Mouse (Mus musculus): Measurements from ENCODE around the gene Pacrg. TPM values are rescaled to one million over a fixed set of nuclear protein-coding genes. Genes with fewer than 3 reads are reported as not detected.

Gene Pacrg
- polyA plus RNA-seq, 1 experiment from 2014 or later, result 0.96 TPM

- Histone ChIP-seq H3K27me3 (replicated peaks) (0 out of 2 replicates have a peak, but pooled peaks cover 3% of the 10 kb centered on the region), H3K4me1 (replicated peaks) (peaks cover 14% of the 10 kb centered on the region), H3K9ac (no peak overlapping the region), H3K27ac (ENCODE audit: poor library complexity, severe bottlenecking) (no peak overlapping the region), H3K4me2 (no peak overlapping the region), H3K9me3 (replicated peaks) (no peaks in the 10 kb centered on the region), H3K36me3 (no peaks in the 10 kb centered on the region), H3K4me3 (no peak overlapping the region)
- no peak for ATAC-seq (ENCODE audit: insufficient number of reproducible peaks, low FRiP score)
- WGBS, result 57% methylated on average over 2 of the region's 2 CpGs
Measured at GRCm38 (mm10) chr17:10740083-10740482, 100.0 kb downstream of the Pacrg start.

DNA sequence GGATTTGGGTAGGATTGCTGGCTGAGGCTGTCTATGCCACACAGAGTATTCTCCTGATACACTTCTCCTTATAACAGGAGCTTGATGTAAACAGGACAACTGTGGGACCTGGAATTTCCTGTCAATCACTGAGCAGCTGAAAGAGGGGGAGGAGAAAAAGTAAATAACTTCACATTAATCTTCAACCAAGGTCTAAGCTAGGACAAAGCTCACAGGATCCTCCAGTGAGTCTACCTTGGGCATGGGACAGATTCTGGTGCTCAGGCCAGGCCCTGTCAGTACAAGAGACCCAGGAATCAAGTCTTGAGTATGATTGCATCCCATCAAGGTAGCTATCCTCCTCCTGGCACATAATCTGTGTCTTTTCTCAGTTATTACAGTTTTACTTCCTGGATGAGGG, 102.1 kb downstream of the Pacrg start:
- ATAC-seq (ENCODE audit: insufficient number of reproducible peaks, low FRiP score), result no peak
- Histone ChIP-seq H3K27me3 (replicated peaks) (0 out of 2 replicates have a peak, but pooled peaks cover 3% of the 10 kb centered on the region), H3K4me2 (no peak overlapping the region), H3K9ac (no peak overlapping the region), H3K27ac (ENCODE audit: poor library complexity, severe bottlenecking) (no peak overlapping the region), H3K4me1 (replicated peaks) (peaks cover 8% of the 10 kb centered on the region; the same call in 1 of the 2 replicates), H3K4me3 (no peak overlapping the region), H3K36me3 (no peaks in the 10 kb centered on the region), H3K9me3 (replicated peaks) (no peaks in the 10 kb centered on the region)

DNA sequence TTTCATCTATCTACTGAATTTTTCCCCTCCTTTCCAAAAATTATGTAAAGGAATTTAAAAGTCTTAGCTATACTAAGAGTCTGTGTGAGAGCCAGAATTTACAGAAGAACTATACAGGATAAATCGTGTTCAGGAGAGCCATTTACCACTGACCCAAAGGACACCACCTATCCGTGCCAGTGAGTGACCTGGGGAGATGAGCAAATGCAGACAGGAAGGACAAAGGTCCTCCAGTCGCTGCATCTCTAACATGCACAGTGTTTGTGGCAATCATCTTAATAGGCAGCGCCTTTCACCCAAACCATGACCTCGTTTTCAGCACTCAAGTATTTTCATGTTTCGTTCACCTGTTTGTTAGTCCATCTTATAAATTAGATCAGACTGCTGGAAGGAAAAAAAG, 105.4 kb downstream of the Pacrg start:
- Histone ChIP-seq H3K4me3 (no peak overlapping the region), H3K4me2 (no peak overlapping the region)
- WGBS, result 78% methylated on average over 6 of the region's 6 CpGs

GRCm38 (mm10) chr17:10732303-10733048, 107.6 kb downstream of the Pacrg start:
- H3K4me3 ChIP-seq, result no peak overlapping the region
- H3K4me1 ChIP-seq (replicated peaks), result no peaks in the 10 kb centered on the region
- ATAC-seq (ENCODE audit: insufficient number of reproducible peaks, low FRiP score), result no peak
- H3K36me3 ChIP-seq, result no peaks in the 10 kb centered on the region
- H3K9ac ChIP-seq, result no peak overlapping the region
- peaks cover 11% of the 10 kb centered on the region; the same call in 1 of the 2 replicates for H3K27me3 ChIP-seq (replicated peaks)
- H3K9me3 ChIP-seq (replicated peaks), result no peaks in the 10 kb centered on the region
- 57% methylated on average over 4 of the region's 4 CpGs for WGBS
- no peak overlapping the region for H3K27ac ChIP-seq (ENCODE audit: poor library complexity, severe bottlenecking)
- no peak overlapping the region for H3K4me2 ChIP-seq

More for the DNA sequence above, 105.4 kb downstream of the Pacrg start:
- H3K27ac ChIP-seq (ENCODE audit: poor library complexity, severe bottlenecking), result no peak overlapping the region
- H3K27me3 ChIP-seq (replicated peaks), result peaks cover 11% of the 10 kb centered on the region; the same call in 1 of the 2 replicates
- no peaks in the 10 kb centered on the region for H3K4me1 ChIP-seq (replicated peaks)
- ATAC-seq (ENCODE audit: insufficient number of reproducible peaks, low FRiP score), result no peak
- no peaks in the 10 kb centered on the region for H3K36me3 ChIP-seq
- no peaks in the 10 kb centered on the region for H3K9me3 ChIP-seq (replicated peaks)
- no peak overlapping the region for H3K9ac ChIP-seq

- Histone ChIP-seq H3K36me3 (no peaks in the 10 kb centered on the region), H3K4me3 (no peak overlapping the region), H3K27ac (ENCODE audit: poor library complexity, severe bottlenecking) (no peak overlapping the region), H3K4me1 (replicated peaks) (peaks cover 10% of the 10 kb centered on the region; the same call in 1 of the 2 replicates), H3K9ac (no peak overlapping the region), H3K9me3 (replicated peaks) (no peaks in the 10 kb centered on the region), H3K4me2 (no peak overlapping the region), H3K27me3 (replicated peaks) (no peaks in the 10 kb centered on the region; the same call in 1 of the 2 replicates)
- 49% methylated on average over 3 of the region's 3 CpGs for WGBS
- ATAC-seq (ENCODE audit: insufficient number of reproducible peaks, low FRiP score), result no peak
Measured at GRCm38 (mm10) chr17:10724853-10725252, 115.3 kb downstream of the Pacrg start.

DNA sequence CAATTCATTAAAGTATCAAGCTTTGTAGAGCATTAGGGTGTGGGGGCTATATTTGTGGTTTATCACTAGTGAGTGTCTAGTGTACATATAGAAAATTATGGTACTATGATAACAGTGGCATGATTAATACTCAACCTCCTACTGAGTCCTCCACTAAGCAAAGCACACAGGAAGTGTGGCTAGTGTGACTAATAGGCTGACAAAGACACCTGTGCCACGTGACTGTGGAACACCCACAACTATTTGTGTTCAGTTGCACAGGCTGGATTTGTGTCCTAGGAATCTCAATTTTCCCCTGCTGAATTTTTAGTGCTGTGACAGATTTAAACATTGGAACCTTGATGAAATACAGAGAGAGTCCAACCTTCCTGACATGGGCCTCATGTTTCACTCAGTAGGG, 118.5 kb downstream of the Pacrg start:
- ATAC-seq (ENCODE audit: insufficient number of reproducible peaks, low FRiP score), result no peak
- H3K9me3 ChIP-seq (replicated peaks), result no peaks in the 10 kb centered on the region
- H3K4me2 ChIP-seq, result no peak overlapping the region
- no peaks in the 10 kb centered on the region; the same call in 1 of the 2 replicates for H3K27me3 ChIP-seq (replicated peaks)
- no peak overlapping the region for H3K27ac ChIP-seq (ENCODE audit: poor library complexity, severe bottlenecking)
- H3K4me1 ChIP-seq (replicated peaks), result peaks cover 18% of the 10 kb centered on the region
- 92% methylated on average over 1 of the region's 1 CpGs for WGBS
- H3K36me3 ChIP-seq, result no peaks in the 10 kb centered on the region
- H3K9ac ChIP-seq, result no peak overlapping the region
- H3K4me3 ChIP-seq, result no peak overlapping the region

- H3K9me3 ChIP-seq (replicated peaks), result no peaks in the 10 kb centered on the region
- no peaks in the 10 kb centered on the region for H3K36me3 ChIP-seq
- 82% methylated on average over 1 of the region's 1 CpGs for WGBS
- peaks cover 8% of the 10 kb centered on the region for H3K4me1 ChIP-seq (replicated peaks)
- no peak overlapping the region for H3K4me2 ChIP-seq
- no peak overlapping the region for H3K9ac ChIP-seq
- H3K4me3 ChIP-seq, result no peak overlapping the region
- no peak overlapping the region for H3K27ac ChIP-seq (ENCODE audit: poor library complexity, severe bottlenecking)
- ATAC-seq (ENCODE audit: insufficient number of reproducible peaks, low FRiP score), result no peak
- H3K27me3 ChIP-seq (replicated peaks), result no peaks in the 10 kb centered on the region; the same call in 1 of the 2 replicates
Measured at GRCm38 (mm10) chr17:10717148-10717547, 123.0 kb downstream of the Pacrg start.

DNA sequence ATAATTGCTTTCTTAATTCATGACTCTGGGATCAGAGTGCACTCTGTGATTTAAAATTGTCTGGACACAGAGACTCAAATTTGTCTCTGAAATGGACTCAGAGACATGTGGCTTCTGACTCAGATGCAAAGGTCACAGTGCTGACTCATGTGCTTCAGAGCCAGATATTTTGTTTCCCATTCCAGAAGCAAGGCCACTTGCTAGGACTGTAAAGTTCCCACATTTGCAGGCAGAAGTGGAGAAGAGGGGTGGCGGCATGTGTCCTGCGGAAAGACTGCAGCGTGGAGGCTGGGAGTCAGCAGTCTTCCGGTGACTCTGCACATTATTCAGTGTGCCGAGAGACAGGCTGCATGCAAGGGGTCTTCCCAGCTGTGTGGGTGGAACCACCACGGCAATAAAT, 137.3 kb downstream of the Pacrg start:
- WGBS, result 61% methylated on average over 6 of the region's 6 CpGs
- Histone ChIP-seq H3K4me2 (no peak overlapping the region), H3K9me3 (replicated peaks) (no peaks in the 10 kb centered on the region), H3K36me3 (no peaks in the 10 kb centered on the region), H3K27ac (ENCODE audit: poor library complexity, severe bottlenecking) (no peak overlapping the region), H3K9ac (no peak overlapping the region), H3K27me3 (replicated peaks) (peaks cover 5% of the 10 kb centered on the region; the same call in 1 of the 2 replicates), H3K4me1 (replicated peaks) (0 out of 2 replicates have a peak, but pooled peaks cover 3% of the 10 kb centered on the region), H3K4me3 (no peak overlapping the region)
- ATAC-seq (ENCODE audit: insufficient number of reproducible peaks, low FRiP score), result no peak

DNA sequence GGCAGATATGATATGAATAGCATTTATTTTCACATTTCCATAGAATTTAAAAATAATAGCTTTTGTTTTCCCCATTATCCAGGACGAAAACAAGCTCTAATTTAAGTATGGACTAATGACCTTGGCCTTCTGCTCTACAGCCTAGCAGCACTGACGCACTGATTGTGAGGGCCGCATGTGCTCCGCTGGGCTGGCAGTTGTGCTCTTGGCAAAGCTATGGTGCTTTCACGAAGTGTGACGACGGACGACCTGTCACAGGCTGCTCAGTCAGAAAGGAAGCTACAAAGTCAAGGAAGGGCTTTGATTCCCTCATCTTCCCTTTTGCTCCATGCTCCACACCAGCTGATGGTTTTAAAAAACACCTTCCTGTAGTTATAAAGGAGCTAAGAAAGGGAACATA, 142.1 kb downstream of the Pacrg start:
- 43% methylated on average over 8 of the region's 8 CpGs for WGBS
- no peaks in the 10 kb centered on the region for H3K9me3 ChIP-seq (replicated peaks)
- no peak overlapping the region for H3K4me2 ChIP-seq
- no peaks in the 10 kb centered on the region for H3K27me3 ChIP-seq (replicated peaks)
- no peak overlapping the region for H3K9ac ChIP-seq
- no peaks in the 10 kb centered on the region for H3K36me3 ChIP-seq
- ATAC-seq (ENCODE audit: insufficient number of reproducible peaks, low FRiP score), result no peak
- H3K4me1 ChIP-seq (replicated peaks), result 0 out of 2 replicates have a peak, but pooled peaks cover 3% of the 10 kb centered on the region
- no peak overlapping the region for H3K4me3 ChIP-seq
- no peak overlapping the region for H3K27ac ChIP-seq (ENCODE audit: poor library complexity, severe bottlenecking)

DNA sequence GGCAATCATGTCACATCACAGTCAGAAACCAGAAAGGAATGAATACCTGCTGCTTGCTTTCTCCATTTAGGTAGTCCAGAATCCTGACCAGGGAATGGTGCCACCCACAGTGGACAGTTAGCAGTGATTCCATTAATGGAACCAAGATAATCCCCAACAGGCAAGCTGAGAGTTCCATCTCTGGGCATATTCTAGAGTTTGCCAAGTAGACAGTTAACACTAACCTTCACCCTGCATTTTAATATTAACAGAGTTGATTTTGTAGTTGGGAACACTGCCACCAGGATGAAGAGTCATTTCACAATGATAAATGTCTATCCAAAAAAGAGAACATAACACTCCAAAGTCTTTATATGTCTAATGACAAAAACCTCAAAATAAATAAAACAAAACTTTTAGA, 144.7 kb downstream of the Pacrg start:
- no peak for ATAC-seq (ENCODE audit: insufficient number of reproducible peaks, low FRiP score)
- Histone ChIP-seq H3K4me2 (no peak overlapping the region), H3K4me1 (replicated peaks) (no peaks in the 10 kb centered on the region), H3K4me3 (no peak overlapping the region), H3K36me3 (no peaks in the 10 kb centered on the region), H3K27me3 (replicated peaks) (no peaks in the 10 kb centered on the region), H3K9ac (no peak overlapping the region), H3K9me3 (replicated peaks) (no peaks in the 10 kb centered on the region), H3K27ac (ENCODE audit: poor library complexity, severe bottlenecking) (no peak overlapping the region)

- Histone ChIP-seq H3K9me3 (replicated peaks) (no peaks in the 10 kb centered on the region), H3K4me2 (no peak overlapping the region), H3K27me3 (replicated peaks) (no peaks in the 10 kb centered on the region), H3K36me3 (no peaks in the 10 kb centered on the region), H3K4me1 (replicated peaks) (peaks cover 5% of the 10 kb centered on the region; the same call in 1 of the 2 replicates), H3K4me3 (no peak overlapping the region), H3K9ac (no peak overlapping the region), H3K27ac (ENCODE audit: poor library complexity, severe bottlenecking) (no peak overlapping the region)
- 73% methylated on average over 4 of the region's 4 CpGs for WGBS
- ATAC-seq (ENCODE audit: insufficient number of reproducible peaks, low FRiP score), result no peak
Measured at GRCm38 (mm10) chr17:10677098-10677497, 163.0 kb downstream of the Pacrg start.

DNA sequence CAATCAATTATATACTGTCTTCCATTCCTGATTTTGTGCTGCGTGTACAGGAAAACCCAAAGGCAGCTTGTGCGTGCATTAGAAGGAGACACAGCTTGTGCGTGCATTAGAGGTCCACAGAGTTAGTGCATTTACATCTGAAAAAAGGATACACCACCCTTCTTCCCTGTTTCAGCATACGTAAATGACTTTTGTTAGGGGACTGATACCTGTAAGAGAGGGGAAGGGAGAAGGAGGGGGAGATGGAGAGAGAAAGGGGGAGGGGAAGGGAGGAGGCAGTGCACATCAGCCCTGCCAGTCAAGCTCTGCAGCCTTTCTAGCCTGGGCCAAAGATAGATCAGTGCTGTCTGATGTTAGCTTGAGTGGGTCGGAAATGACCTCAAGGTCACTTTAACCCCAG, 164.6 kb downstream of the Pacrg start:
- Histone ChIP-seq H3K9me3 (replicated peaks) (no peaks in the 10 kb centered on the region), H3K27me3 (replicated peaks) (no peaks in the 10 kb centered on the region), H3K36me3 (no peaks in the 10 kb centered on the region), H3K4me3 (no peak overlapping the region), H3K4me2 (no peak overlapping the region), H3K4me1 (replicated peaks) (peaks cover 5% of the 10 kb centered on the region; the same call in 1 of the 2 replicates), H3K27ac (ENCODE audit: poor library complexity, severe bottlenecking) (no peak overlapping the region), H3K9ac (no peak overlapping the region)
- 66% methylated on average over 5 of the region's 5 CpGs for WGBS
- no peak for ATAC-seq (ENCODE audit: insufficient number of reproducible peaks, low FRiP score)

All from heart, embryonic 12.5 days (tissue).